Mouse (Mus musculus) T-helper 1 cell (primary cell): ENCODE data around the gene Lcmt1.

Experiments used
- in situ Hi-C: fragments of 300-600 bp; cut with MboI, MseI; formaldehyde crosslinking; loops from one replicate; pipeline ENCODE4 v1.15.1; 2025; ENCODE audit warnings: high pct_unique_total_duplicates

Lcmt1 gene

DNA sequence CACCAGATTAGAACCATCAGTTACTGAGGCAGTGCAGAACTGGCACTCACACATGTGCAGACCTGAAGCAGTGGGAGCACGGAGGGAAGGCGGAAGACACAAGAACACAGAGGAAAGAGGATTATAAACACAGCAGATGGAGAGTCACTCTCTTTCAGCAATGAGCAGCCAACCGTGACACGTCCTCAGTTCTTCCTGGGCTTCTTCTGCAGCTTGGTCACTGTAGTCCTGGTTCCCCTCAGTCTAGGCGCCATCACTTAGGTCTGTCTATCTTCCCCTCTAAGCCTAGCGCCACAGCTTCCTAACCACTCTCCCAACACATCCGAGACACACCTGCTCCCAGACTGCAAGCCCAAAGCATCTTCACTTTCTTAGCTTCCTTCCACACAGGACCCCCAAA, 10.5 kb upstream of the Lcmt1 start:
- in situ Hi-C loops = loop anchor here (5.0 kb wide), 1 partner anchor 37 kb away; no protein-coding TSS in a partner anchor

- in situ Hi-C loops = loop anchor here (10.0 kb wide), 1 partner anchor 965 kb away; no protein-coding TSS in a partner anchor
These were observed 9.4 kb upstream of the Lcmt1 start for GRCm38 (mm10) chr7:123360185-123360584.

DNA sequence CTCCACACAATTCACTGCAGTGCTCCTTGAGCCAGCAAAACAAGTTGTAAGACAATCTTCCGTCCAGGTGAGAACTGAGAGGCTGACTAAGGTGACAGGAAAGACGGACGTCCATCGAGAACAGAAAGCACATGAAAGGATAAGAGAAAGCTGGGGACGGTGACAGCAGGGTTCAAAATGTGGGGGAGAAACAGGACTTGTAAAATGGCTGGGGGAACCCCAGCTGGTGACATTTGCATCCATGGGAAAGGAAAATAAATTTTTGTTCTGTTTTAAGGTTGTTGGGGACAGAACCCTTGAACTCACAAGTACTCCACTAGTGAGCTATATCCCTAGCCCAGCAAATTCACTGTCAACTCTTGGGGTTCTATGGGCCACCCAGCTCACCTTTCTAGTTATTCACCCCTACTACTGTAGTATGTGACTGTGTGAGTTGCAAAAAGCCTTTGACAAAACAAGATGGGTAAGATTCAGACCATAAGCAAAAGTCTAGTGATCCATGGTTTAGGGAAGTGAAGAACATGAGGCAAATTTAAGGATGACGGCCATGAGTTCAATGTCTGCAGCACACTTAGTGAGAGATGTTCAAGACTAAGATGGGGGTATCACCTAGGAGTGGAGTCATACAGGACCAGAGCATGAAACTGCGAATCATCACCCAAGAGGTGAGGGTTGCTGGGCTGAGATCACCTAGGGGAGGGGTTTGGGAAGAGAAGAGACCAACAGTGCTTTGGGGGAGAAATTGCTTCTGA, 8.2 kb upstream of the Lcmt1 start:
- in situ Hi-C loops = loop anchor here (10.0 kb wide), 1 partner anchor 967 kb away; no protein-coding TSS in a partner anchor

GRCm38 (mm10) chr7:123362806-123363205, 6.8 kb upstream of the Lcmt1 start:
- in situ Hi-C loops = loop anchor here (10.0 kb wide), 1 partner anchor 968 kb away; no protein-coding TSS in a partner anchor

DNA sequence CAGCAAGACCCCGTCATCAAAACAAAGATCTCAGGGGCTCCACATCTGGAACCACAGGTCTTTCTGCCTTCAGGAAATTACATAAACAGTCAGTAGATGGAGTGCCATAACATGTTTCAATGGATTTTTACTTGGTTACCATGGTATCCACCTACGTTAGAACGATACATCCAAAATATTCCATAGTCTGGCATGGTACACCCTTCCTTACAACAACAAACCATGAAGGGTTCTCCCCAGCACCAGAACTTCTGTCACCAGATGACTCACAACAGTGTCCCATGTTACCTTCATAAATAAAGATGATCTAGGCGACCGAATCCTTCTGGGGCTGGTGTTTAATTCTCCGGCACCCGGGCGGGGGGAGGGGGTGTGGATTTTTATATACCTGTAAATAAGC, 5.6 kb upstream of the Lcmt1 start:
- in situ Hi-C loops = loop anchor here (10.0 kb wide), 1 partner anchor 969 kb away; no protein-coding TSS in a partner anchor

DNA sequence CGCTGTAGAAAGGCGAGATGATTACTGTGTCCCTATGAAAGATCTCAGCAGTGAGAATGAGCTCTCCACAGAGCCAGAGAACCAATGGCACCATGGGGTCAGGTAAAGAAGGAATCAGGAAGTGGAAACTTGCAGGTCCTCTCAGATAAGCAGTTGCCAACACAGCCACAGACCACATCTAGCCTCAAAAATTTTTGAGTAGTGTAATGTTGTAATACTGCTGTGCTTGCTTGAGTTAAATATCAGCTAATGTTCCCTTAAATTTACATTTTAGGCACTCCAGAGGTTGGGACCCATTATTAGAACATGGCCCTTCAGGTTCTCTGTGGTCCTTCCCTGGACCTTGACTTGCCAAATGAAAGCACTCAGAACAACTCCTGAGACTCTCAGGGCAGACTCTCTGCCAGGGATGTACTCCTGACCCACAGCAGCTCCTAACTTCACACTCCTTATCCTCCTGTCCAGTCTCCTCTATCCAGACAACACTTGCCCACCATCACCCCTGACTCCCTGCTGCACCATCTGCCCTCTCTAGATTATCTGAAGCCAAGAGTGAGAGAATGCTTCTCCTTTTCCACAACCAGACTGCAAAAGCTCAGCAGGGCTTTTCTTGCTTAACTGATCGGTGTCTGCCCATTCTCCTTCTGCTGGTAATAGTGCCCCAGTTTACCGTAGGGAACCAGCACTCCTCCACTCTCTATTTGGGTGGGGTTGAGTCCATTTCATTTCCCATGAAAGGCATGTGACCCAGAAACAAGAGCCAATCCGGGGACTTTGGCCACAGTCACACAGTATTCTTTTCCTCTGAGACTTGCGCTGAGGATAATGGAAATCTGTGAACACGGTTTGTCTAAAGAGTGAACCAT, 3.5 kb upstream of the Lcmt1 start:
- in situ Hi-C loops = loop anchor here (10.0 kb wide), 1 partner anchor 971 kb away; no protein-coding TSS in a partner anchor

DNA sequence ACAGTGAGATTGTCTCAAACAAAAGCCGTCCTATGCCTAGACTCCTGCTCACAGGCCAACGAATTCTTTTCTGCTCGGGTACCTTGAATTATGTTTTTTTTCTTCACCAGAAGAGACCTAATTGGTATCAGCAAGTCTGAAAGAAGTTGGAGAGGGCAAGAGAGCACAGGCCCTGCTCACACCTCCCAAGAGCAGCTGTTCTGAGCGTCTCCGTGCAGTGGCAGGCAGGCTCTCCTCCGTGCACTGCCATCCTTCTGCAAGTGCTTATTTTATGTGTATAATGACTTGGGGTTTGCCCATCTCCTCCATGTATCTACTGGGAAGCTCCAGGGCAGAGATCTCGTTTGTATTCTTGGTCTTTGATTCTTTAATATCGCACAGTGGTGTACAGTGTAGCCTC, 2.8 kb upstream of the Lcmt1 start:
- in situ Hi-C loops = loop anchor here (10.0 kb wide), 1 partner anchor 972 kb away; no protein-coding TSS in a partner anchor

GRCm38 (mm10) chr7:123367218-123368150, 2.1 kb upstream of the Lcmt1 start:
- in situ Hi-C loops = loop anchor here (10.0 kb wide), 1 partner anchor 973 kb away; no protein-coding TSS in a partner anchor

DNA sequence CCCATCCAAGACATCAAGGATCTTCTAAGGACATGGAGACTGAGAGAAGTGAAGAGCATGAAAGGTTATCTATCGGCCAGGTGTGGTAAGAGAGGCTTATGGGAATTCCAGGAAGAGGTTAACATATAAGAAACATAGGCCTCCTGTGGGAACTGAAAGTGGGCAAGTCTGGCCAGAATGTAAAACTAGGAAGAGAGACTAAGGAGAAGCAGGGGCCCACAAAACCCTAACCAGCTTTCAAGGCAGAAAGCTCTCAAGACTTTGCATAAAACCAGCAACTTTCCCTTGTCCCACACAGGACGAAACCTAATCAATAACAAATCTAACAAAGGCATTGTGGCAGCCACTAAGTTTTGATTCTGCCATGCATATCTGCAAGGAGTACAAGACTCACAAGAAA, 1.4 kb upstream of the Lcmt1 start:
- in situ Hi-C loops = loop anchor here (10.0 kb wide), 1 partner anchor 973 kb away; no protein-coding TSS in a partner anchor

DNA sequence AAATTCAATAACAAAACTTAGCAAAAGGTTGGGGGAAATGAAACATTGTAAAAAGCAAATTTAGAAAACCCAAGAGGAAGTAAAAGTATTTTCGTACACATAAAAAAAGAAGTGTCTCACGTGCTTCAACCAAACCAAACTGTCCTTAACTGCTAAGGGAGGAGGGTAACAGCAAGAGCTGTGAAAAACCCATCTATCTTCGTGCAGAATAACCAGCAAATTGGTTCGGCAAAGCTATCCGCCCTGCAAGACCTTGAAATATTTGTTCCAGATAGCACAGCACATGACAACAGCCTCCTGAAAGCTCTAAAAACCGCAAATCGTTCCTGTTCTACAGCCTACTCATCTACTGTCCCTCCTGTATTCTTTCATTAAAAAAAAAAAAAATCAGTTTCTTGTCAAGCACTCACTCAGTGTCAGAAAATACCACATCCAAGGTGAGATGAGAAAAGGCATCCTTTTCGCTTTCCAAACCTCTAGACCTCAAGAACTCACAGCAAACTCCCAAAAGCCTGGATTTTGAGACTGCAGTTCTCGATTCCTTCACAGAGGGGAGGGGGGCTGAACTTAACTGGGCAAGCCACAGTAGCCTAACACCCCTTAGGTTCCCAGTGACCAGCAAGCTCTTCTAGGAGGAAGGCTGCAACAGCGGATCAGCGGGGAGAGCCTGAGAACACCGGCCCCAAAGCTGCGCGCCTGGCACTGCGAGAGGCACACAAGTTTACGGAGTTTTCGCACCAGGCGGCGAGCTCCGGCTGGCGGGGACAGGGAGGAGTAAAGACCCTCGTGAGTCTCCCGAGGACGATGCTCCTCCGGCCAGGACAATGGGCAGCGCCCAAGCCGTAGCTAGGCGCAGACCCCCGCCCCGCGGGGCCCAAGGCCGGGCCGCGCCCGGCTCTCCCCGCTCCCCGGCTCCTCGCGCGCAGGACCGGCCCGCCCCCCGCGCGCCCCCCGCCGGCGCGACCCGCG, 522 bp upstream of the Lcmt1 start:
- in situ Hi-C loops = loop anchor here (10.0 kb wide), 1 partner anchor 974 kb away; no protein-coding TSS in a partner anchor

GRCm38 (mm10) chr7:123370700-123371099, 1.1 kb downstream of the Lcmt1 start:
- in situ Hi-C loops = no loop called here

DNA sequence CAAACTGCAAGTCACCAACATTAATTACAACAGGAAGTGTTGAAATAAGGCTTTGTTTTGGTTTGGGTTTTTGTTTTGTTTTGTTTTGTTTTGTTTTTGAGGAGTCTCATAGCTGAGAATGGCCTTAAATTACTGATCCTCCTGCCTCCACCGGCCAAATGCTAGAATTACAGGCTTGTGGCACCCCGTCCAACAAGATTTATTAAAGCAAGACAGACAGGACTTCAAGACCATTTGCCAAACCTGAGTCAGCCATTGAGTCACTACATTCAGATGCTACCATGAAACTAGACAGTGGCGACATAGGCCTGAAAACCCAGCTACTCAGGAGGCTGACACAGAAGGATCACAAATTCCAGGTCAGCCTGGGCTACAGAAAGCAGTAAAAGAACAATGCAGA, 1.9 kb downstream of the Lcmt1 start:
- in situ Hi-C loops = no loop called here

- in situ Hi-C loops = no loop called here
These were observed 8.1 kb downstream of the Lcmt1 start for GRCm38 (mm10) chr7:123377443-123378400.

- in situ Hi-C loops = no loop called here
These were observed 16.3 kb downstream of the Lcmt1 start for GRCm38 (mm10) chr7:123385693-123386407.

- in situ Hi-C loops = no loop called here
These were observed 20.2 kb downstream of the Lcmt1 start for GRCm38 (mm10) chr7:123389686-123390280.

DNA sequence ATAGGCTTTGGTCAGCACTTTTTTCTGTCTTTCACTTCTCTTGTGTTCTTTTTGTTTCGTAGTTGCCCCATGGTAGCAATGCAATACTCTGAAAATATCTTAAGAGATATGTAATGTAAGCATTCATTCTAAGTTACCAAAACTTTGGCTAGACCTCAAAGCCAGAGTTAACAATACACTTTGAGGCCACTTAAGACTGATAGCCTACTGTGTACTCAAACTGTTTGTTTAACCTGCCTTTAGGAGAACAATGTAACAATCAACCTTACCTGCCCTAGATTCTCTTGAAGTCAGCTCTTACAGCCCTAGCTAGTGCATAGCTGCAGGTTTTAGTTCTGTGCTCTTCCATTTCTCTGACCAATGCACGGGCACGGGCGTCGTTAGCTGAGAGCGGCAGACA, 24.7 kb downstream of the Lcmt1 start:
- in situ Hi-C loops = no loop called here

DNA sequence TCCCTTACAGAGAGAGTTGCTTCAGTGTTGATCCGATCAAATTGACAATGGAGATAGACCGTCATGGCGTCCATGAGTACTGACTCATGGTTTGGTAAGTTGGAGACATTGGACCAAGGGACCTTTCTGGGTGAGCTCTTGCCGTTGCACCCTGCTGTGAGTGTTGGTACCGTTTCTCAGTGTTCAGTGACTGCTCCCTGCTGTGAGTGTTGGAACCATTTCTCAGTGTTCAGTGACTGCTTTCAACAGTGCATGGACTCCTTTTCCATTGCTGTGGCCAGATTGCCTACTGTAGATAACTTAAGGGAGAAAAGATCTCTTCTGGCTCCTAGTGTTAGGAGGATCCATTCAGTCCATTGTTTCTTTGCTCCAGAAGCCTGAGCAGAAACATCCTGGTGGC, 27.3 kb downstream of the Lcmt1 start:
- in situ Hi-C loops = no loop called here

DNA sequence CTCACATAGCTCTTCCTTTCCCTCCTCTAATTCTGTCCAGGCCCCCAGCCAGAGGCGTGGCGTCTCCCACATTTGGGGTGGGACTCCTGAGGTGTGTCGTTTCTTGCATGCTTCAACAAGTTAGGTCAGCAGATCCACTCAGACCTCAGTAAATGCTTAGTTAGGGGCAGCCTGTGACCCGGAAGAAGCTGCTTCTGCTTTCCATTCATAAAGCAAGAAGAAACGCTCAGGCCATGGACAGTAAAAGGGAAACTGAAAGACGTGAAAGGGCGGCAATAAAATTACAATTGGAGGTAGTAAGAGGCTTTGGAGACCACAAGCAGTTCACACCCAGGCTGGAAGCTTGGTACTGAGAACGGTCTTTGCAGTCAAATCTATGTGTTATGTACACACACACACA, 27.8 kb downstream of the Lcmt1 start:
- in situ Hi-C loops = no loop called here
